Mouse (Mus musculus) thymus, postnatal 25 days (tissue): ENCODE results near the gene Hist2h2bb.
"Not testable (repeated sequence)": the region's sequence is repeated elsewhere in the genome, so short reads cannot be mapped to it uniquely, and the experiment has no call there.

Source experiments
- DNase-seq: peaks from one replicate; pipeline ENCODE4 v3.0.0; 2022

Gene Hist2h2bb

DNA sequence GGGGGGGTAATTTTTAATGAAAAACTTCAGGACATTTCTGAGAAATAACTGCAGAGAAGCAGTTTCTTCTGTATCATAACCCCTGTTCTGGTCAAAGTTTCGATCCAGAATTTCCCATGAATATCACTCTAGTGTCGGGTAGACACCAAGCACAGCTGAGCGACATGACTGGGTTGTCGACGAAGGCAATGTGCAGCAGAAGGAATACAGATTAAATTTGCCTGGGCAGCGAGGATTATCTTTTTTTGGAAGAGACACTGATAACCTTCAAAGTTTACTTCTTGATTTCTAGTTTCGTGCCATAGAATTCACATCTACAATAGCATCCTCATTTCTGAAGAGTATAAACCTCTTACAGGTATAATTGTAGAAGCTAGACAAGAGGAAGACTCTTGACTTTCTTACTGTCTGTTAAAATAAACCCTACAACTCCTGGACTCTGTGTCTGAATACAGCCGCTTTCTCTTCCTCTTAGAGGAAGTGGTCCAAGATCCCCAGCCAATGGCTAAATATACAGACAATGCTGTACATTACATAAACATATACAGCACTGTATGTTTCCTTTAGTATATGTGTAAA lies 3.3 kb upstream of the Hist2h2bb start:
- no peak for DNase-seq

DNA sequence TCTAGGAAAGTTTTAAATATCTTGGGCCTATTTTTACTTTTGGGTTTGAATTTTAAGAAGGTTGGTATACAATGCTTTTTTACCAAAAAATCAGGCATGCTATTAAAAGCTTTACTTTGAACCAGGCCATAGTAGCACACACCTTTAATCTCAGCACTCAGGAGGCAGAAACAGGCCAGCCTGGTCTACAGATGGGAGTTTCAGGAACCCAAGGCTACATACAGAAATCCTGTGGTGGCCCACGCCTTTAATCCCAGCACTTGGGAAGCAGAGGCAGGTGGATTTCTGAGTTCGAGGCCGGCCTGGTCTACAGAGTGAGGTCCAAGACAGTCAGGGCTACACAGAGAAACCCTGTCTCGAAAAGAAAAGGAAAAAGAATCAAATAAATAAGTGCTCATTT lies 2.0 kb upstream of the Hist2h2bb start:
- no peak for DNase-seq

DNA sequence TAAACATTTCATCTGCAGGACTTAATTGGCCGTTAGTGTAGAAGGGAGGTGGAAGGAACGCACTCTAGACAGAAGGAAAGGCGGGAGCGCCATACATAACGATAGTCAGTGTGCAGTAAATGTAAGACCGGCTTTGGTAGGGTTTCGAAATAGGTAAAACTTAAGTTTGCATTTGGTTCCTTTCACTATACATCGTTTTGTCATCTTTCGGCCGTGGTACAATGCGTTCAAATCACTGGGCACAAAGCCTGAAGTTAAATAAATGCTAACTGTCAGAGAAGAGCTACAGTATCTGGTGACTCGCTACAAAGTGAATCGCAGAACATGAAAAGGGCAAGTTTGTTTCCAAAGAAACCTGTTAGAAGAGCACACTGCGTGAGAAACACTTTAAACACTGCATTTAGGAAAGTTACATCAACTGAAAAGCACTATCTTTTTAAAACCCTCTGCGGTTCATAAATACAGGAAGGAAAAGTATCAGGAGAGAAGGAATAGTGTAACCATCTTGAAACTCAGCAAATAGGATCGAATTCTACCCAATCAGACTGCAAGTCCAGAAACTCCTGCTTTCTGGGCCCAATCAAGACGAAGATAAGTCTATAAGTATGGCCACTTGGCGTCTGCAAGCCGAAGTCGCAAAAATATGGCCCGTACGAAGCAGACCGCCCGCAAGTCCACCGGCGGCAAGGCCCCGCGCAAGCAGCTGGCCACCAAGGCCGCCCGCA lies 1.3 kb upstream of the Hist2h2bb start, which contains the start of gene Hist2h3b:
Hist2h3b (plus strand) TSS at position 604 of the 725 bp plus-strand sequence.
- peak; percentile 85 for DNase-seq

DNA sequence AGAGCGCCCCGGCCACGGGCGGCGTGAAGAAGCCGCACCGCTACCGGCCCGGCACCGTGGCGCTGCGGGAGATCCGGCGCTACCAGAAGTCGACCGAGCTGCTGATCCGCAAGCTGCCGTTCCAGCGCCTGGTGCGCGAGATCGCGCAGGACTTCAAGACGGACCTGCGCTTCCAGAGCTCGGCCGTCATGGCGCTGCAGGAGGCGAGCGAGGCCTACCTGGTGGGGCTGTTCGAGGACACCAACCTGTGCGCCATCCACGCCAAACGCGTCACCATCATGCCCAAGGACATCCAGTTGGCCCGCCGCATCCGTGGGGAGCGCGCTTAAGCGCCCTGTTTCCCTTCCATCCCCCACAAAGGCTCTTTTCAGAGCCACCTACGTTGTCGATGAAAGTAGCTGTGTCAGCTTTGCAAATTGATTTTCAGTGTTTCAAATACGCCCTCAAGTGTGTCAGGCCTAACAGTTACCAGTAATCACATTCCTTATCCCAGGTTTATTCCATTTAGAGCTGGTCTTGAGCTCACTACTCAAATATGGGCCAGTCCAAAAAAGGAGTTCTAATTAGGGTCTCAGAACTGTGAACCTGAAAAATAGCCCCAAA lies 675 bp upstream of the Hist2h2bb start:
- DNase-seq, result peak; percentile 56

DNA sequence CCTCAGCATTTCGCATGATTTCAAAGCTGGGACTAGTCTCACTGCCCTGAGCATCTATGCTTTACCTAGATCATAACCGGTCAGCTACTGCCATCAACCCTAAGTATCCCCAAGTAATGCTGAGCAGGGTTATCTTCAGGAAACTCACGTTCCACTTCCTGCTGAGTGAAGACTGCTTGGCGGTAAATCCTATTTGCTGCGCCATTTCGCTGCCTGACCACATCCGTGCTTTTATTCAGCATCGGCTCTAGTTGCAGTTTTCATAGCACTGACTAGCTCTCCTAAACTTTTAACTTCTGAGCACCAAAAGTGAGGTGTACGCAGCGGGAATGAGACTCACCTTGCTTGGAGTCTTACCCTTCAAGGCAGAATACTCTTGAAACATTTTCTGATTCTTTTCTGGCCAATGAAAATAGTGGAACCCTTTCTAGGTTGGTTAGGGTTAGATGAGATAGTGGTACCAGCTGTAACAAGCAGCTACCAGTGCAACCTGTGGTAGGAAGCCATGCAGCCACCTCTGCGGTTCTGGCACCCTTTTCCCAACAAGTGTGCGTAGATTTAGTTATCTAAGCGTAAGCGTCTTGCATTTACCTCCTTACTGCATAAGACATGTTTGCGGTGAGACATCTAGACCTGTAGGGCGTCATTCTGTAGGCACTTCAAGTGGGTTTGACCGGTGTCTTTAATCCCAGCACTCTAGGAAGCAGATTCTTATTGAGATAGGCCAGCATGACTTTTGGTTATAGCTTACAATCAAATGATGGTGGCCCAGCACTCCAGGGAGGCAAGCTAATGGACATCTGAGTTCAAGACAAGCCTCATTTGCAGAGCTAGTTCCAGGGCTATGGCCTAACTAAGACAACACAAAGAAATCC lies 4.3 kb downstream of the Hist2h2bb start:
- peak; percentile 63 for DNase-seq

DNA sequence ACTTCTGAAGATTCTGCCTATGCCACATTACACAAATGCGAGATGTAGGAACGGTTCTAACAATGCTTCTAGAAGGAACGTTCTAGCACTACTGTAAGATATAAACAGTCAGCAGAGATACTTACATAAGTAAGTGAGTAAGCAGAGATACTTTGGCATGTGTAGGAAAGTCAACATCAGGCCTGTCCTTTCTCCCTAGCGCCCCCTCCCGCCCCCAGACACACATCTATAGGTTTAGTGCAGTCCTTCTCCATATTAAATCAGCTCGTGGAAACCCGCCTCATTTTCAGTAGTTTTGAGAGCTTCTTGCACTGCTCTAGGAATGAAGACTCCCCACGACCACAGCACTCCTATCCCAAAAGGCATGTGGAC lies 7.9 kb downstream of the Hist2h2bb start:
- DNase-seq, result peak; percentile 85

DNA sequence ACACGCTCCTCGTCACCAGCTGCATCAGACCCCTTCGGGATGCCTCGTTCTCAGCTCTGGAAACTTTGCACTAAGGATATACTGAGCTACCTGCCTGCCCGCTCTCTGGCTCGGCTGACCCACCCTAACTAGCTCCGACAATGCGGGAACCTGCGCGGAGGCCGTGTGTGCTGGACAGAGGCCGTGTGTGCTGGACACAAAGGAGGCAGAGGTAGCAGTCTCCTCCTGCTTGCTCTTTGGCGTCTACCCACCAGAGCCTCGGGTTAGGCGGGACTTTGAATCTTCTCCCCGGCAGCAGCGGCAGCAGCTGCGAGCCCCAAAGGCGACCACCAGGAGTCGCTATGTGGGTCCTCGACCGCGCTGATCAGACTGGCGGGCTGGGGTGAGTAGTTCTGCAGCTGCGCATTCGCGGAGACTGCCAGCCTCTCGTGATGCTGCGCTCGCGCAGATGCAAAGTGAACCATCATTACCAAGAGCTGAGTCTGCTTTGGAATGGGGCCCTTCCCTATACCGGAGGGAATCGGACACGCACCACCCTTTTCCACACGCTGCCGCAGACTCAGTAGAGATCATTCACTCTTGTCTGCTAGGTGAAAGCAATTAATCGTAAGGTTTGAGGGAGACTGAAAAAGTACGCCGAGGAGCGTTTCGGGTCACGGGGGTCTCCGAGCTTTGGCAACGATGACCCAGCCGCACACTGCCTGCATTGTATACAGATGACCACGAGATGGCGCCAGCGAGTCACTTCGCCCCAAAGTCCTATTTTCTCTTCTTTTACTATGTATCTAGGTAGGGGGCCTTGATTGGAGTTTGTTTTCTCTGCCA lies 8.5 kb downstream of the Hist2h2bb start:
- peak; percentile 96 for DNase-seq

DNA sequence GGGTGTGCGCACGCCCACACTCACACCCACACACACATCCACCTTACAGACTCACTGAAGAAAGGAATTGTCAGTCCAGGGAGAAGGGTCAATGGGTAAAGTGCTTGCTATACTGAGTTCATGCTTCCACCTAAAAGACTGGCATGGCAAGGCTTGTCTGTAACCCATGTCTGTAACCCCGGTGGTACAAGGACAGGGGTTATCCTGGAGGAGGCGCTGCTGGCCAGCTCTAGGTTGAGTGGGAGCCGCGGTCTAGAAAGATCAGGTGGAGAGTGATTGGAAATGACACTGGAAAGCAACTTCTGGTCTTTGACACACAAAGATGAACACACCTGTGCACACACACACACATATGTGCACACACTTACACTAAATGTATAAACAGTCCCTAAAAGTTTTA lies 11.1 kb downstream of the Hist2h2bb start:
- no peak for DNase-seq

DNA sequence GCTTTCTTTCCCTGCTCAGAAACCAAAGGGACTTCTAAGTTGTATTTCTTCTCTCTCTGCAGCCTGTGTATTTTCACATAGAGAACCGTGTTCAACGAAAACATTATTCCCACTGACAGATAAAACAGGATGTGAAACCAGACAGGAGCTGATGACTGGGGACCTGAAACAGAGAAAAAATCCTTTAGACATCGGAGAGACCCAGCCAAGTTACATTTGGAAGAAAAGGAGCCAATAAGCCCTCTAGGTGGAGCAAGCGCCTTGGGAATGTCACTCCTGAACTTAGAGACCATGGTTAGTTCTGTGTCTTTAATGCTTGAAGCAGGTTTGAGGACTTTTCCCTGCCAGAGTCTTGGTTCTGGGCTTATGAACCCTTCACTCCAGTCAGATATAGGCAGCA lies 14.9 kb downstream of the Hist2h2bb start:
- no peak for DNase-seq

DNA sequence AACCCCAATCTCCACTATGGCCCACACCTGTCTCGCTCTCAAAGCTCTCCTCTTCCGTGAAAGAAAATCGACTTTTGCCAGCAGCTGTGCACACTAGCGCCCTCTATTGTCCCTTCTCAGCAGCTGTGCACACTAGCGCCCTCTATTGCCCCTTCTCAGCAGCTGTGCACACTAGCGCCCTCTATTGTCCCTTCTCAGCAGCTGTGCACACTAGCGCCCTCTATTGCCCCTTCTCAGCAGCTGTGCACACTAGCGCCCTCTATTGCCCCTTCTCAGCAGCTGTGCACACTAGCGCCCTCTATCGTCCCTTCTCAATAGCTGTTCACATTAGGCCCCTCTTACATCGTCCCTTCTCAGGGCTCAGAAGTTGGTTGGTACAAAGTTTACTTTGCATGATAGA lies 17.8 kb downstream of the Hist2h2bb start:
- DNase-seq, result not testable (repeated sequence)

DNA sequence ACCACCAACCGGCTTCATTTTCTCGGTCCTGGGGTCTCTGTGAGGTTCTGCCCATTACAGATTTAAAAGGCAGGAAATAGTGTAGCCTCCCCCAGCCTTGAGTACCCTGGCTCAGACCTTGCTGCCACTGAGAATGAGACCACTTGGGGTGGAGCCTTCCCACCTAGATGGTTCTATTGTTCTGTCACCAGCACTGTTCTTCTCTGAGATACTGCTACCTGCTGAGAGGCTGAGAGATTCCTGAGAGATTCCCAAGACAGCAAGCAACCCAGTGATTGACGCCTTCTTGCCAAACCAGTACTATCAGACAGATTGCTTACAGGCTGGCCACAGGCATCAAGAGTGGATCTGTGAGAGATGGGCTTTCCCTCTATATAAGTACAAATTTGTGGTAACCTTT lies 19.6 kb downstream of the Hist2h2bb start:
- DNase-seq, result no peak

DNA sequence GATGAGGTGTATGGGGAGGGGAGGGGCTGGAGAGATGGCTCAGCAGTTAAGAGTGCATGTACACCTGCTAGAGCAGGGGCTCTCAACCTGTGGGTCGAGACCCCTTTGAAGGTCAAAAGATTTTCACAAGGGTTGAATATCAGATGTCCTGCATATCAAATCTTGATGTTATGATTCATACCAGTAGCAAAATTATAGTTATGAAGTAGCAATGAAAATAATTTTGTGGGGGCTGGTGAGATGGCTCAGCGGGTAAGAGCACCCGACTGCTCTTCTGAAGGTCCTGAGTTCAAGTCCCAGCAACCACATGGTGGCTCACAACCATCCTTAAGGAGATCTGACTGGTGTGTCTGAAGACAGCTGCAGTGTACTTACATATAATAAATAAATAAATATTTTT lies 21.2 kb downstream of the Hist2h2bb start:
- DNase-seq, result not testable (repeated sequence)

DNA sequence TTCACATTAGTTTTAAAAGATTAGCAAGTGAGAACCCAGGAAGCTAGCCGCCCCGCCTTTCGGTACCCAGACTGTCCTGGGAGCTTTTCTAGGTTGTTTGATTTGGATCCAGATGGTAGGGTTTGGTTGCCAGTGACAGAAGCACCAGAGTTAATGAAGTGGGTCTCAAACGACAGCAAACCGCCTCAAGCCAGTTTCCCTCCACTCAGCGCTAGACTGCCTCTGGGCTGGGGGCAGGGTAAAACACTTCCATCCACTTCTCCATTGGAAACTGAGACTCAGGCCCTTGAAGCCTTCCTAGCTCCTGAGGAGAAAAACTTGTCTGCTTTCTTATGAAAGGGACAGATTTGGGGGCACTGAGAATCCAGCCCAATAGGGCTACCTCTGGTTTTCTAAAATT lies 23.1 kb downstream of the Hist2h2bb start:
- no peak for DNase-seq

DNA sequence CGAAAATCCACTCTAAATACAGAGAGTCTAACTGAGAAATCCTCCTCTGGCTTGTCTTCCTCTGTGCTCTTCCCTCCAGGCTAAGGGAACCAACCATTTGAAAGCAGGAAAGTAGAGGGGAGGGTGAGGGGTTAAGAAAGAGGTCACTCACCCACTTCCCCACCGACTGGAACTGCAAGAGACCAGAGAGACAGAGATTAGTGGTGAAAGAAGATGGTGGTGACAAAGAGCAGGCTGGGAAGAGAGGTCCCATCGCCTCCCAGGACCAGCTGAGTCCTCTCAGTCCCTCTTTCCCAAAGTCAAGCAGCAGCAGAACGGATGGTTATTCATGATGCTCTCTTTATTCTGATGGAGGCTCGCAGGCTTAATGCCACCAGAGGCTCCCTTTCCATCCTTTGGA lies 23.8 kb downstream of the Hist2h2bb start:
- DNase-seq, result no peak

DNA sequence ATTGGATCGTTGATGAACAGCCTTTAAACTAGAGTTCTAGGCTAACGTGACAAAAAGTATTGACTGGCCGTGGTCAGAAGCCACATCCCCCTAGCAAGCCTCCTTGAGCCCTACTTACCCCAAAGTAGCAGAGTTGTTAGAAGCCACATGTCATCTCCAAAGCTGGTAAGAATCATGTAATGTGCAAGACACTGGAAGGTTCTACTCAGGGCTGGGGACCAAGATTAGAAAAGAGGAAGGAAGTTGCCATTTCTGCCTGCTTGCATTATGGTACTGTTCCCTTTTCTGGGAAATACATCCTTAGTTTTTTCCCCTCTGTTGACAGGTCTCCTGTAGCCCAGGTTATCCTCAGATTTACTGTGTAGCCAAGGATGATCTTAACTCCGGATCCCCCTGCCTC lies 24.2 kb downstream of the Hist2h2bb start, which contains the start of gene Fcgr1:
Fcgr1 (minus strand) TSS at position 183 of the 400 bp plus-strand sequence.
- no peak for DNase-seq

DNA sequence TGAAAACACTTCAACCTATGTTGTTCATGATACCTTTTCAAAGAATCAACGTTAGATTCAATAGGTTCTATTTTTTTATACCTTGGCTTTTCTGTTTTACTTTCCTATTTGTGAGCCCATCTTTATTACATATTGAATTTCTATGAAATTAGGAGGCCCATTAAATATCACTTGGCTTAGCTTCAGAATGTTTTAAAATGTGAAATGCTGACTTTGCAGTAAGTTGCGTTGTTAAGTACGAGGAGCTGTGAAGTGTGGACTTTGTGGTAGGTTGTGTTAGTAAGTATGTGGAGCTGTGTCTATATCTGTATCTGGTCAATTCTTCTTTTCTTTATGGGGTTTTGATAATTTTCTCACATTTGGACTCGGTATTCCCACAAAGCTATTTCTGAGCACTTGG lies 28.8 kb downstream of the Hist2h2bb start:
- no peak for DNase-seq

DNA sequence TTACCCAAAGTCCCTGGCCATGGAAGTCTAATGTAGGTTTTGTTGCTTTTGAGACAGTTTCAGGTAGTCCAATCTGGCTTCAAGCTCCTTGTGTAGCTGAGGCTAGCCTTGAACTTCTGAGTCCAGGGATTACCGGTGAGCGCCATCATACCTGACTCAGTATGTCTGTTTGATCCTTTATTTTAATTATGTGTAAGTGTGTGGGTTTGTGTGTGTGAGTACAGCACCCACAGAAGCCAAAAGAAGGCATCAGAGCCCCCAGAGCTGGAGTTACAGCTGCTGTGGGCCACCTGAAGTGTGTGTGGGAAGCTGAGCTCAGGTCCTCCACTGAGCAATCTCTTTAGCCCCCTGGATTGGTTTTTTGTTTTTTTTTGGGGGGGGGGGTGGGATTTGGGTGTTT lies 30.0 kb downstream of the Hist2h2bb start:
- no peak for DNase-seq

DNA sequence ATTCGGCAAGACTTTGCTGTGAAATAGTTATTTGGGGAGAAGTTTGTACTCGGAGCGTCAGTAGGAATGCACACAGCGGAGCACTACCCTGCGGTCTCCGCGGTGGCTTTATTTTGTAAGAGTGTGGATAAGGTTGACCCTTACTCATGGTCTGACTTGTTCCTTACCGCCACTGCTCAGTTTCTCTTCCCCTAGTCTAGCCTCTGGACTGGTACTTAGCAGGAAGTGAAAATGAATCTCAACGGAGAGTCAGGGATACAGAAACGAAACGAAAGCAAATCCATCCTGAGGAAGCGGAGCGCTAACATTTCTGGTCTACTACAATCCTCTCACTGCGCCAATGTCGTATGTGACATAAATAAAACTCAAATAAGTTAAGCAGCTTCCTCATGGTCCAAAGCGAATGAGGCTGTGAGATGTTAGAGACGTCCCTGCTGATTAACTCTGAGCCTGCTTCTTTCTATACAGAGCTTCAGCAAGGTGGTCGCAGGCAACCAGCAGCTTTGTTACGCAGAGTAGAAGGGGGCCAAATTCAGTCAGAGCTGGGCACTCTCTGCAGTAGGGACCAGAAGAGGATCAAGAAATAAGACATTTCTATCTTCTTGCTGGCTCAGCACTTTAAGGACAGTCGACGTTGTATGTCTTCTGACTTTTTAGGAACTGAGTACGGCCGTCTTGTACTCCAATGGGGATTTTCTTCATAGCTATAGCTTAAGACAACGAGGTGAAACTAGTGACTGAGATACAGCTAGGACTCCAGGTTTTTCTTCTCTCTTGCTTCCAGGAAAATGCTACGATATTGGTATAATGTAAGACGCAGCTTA lies 31.4 kb downstream of the Hist2h2bb start:
- DNase-seq, result no peak

DNA sequence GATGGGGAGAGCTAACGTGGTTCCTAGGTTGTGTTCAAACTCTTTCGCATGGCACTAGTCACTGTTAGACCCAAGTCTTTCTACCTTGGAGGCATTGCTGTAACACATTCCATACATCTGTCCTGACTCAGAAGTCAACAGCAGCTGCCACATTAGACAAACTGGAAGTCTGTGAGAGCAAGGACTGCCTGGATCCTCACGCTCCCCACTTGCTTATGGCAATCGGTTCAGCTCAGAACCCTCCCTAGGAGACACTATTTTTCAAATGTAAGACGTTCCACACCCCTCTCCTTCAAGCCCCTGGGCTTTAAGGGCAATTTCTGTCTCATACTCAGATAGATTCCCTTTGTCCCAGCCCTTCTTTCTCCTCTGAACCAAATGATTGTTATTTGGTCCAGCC lies 32.5 kb downstream of the Hist2h2bb start:
- DNase-seq, result no peak

DNA sequence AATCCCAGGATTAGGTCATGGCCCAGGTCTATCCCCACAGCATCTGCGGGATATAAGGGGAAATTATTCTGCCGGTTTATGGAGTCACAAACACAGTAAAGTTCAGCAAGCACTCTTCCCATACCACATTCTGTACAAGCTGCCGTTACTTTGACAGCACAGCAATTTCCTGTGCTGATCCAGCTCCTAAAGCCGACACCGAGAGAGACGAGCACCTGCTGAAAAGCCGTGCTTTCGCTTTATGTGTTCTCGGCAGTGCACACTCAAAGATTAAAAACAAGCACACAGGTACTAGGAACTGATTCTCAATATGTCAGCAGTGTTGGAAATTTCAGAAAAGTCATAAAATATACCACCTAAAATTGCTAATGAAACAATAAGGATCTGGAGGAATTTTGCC lies 37.0 kb downstream of the Hist2h2bb start:
- DNase-seq, result peak; percentile 31

DNA sequence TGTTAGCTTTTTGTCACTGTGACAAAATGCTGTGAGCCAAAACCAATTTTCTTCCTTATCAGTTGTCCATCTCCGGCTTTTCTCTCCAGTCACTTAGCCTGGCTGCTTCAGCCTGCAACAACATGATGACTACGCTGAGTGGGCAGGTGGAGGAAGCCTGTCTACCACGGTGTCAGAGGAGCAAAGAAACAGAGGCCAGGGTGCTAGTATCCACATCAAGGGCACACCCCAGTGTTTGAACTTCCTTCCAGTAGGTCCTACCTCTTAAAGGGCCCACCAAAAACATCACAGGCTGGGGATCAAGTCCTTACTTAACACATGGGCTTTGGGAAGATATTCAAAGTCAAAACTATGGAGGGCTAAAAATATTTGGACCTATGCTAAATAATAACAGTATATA lies 39.9 kb downstream of the Hist2h2bb start:
- peak; percentile 18 for DNase-seq
